Mouse (Mus musculus): ENCODE measurements around the gene Odf3l2.

The Odf3l2 gene

DNA sequence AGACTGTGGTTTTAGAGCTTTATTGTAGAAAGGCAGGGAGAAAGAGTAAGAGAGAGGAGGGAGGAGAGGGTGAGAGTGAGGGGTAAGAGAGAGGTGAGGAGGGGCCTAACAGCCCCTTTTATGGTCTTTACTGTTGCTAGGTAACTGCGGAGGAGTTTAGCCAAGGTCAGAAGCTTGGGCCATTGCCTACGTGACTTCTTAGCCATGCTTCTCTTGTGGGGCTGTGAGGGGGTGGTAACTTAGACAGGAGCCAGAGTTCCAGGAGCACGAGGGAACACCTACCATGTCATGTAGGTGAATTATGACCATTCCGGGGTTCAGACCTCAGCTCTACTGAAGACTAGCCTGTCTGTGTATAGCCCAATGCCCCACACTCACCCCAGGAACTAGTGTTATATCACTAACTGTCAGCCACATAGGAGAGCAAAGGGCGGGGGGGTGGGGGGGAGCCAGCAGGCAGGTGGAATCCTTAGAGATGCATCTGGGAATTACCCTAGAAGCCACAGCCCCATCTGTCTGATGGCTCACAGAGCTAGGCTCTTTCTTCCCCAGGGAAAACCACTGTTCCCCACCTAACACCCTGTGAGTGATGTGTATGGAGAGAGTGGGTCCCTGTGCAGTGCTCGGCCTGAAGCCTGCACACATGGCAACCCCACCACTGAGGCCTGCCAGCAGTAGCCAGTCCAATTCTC, 26.0 kb upstream of the Odf3l2 start:
- no peak for ATAC-seq (ENCODE audit: low TSS enrichment)

DNA sequence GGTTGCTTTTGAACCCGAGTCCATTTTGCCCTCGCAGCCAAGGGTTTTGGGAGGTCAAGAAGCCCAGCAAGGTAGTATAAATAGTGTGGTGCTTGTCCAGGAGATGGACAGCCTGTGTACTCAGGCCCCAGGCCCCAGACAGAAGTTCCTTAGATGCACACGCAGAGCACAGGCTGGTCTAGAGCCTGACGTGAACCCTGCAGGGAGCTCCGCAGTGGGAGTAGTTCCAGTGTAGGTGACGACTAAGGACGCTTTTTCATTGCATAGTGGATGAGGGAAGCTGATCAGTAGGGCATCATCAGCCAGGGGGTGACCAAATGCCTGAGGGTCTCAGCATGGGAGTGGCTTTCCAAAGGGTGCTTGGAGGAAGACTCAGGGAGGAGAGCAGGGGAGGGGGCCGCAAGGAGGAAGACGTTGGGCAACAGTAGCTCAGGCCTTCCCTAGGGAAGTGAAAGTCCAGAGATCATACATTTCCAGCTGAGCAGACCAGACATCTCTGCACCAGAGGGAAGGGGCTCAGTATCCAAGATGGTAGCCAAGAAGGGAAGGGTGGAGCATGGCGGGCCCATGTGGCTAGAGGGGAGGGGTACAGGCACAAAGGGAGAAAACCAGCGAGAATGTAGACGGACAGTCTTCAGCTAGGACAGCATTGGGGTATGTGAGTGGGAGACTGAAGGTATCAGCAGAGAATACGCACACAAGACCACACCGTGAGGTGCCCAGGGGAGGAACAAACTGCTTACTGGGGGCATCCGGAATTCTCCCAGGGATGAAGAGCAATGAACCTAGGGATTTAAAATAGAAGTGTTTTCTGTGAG, 24.7 kb upstream of the Odf3l2 start:
- peak; percentile 5; the same call in 1 of the 2 replicates for ATAC-seq (ENCODE audit: low TSS enrichment)

DNA sequence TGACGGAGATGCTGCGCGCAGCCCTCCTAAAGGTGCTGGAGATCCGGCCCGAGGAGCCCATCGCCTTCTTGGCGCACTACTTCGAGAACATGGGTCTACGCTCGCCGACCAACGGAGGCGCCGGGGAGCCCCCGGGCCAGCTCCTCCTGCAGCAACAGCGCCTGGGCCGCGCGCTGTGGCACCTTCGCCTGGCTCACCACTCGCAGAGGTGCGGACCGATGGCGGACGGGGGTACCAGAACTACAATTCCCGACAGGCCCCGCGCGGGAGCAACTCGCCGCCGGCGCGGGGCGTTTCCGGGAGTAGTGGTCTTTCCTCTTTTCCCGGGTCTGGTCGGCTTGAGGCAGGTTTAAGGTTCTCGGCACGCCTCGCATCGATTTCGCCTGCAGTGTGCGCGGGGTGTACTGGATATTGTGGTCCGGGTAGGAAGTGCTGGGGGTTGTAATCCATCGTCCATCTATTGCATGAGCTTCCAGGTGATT, 24.1 kb upstream of the Odf3l2 start:
- peak; percentile 54 for ATAC-seq (ENCODE audit: low TSS enrichment)

DNA sequence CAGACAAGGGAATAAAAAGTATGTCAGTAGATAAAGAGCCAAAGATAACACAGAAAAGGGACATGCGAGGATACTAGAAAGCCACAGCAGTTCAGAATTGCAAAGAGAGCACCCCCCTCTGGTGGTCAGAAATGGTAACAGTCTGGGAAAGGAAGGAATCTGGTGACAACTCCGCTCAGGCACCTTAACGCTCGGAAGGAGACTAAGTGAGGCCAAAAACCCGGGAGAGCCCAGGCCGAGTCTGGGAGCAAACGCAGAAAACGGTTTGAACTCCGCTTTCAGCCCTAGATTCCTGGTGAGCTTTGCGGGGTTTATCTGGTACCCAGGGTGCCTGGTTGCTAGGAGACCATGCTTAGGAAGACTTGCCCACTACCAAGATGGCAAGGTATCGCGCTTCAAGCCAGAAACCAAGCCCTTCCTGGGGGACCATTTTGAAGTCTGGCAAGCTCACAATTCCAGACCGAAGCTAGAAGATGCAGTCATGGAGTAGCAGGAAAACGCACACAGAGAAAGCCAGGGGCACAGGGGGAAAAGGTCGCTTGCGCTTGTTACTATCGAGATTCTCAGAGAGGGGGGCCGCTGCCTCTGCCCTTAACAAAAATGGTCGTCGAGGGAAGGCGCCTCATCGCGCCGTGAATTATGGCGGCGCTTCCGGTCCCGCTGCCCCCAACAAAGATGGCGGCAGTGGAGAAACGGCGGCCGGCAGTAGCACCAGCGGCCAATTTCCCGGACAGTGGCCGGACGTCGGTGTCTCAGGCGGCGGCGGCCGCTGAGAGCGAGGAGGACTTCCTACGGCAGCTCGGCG, 23.4 kb upstream of the Odf3l2 start, which contains the start of gene Tpgs1:
TSS of gene Tpgs1 (plus strand) at position 599 of the 805 bp plus-strand sequence.
- peak; percentile 80 for ATAC-seq (ENCODE audit: low TSS enrichment)

DNA sequence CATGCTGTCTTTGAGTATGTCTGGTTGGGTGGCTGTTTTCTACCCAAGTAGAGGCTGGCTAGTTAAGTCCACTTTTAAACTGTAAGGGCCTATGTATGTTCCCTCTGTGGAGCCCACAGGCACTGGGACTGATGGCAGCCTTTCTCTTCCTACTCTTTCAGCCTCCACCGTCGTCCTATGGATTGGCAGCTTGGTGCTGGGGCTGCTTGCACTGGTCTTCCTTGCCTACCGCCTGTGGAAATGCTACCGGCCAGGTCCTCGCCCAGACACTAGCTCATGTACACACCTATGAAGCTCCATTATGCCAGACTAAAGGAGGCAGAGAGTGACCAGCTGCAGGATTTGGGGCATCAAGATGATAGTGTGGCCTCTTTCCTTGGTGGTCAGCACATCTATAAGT, 22.5 kb upstream of the Odf3l2 start:
- no peak for ATAC-seq (ENCODE audit: low TSS enrichment)

DNA sequence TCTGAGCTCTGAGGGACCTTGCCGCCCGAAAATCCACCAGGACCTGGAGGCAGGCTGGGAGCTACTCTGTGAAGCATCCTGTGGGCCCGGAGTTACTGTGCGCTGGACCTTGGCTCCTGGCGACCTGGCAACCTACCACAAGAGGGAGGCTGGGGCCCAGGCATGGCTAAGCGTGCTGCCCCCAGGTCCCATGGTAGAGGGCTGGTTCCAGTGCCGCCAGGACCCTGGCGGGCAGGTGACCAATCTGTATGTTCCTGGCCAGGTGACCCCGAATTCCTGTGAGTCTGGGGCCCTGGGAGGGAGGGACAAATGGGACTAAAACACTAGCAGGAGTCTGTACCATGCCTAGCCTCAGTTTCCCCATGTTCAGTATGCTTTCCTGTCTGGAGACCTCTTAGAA, 21.0 kb upstream of the Odf3l2 start:
- no peak for ATAC-seq (ENCODE audit: low TSS enrichment)

DNA sequence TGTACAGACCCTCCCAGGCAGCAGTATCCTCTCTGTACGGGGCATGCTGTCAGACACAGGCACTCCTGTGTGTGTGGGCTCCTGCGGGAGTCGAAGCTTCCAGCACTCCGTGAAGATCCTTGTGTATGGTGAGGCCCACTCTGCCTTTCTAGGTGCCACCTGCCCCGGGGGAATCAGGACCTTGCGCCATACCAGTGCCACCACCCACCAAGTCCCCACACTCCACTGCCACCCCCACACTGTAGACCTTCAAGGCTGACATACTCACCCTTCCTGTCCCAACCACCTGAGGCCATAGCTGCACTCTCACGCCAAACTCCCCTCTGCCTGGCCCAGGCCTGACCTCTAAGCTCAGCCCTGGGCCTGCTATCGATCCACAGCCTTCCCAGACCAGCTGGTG, 19.5 kb upstream of the Odf3l2 start:
- no peak for ATAC-seq (ENCODE audit: low TSS enrichment)

DNA sequence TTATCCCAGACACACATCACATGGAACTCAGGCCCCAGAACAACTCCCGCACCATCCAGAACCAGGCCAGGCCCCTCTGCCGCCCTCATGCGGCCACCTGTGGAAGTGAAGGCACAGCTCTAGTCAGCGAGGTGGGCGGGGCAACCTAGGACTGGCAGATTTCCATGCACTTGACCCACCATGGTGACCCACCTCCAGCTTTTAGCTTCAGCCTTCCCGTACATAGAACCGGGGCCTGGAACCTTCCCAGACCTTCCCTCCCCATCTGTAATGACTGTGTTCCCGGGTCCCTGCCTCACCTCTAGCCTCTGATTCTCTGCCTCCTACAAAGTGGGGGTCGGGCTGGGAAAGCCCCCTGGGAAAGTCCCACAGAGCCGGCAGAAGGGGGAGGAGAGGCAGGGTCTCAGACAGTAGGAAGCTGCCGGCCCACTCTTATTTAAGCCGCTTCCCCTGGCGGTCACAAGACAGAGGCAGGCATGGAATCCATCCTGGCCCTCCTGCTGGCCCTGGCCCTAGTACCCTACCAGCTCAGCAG, 18.7 kb upstream of the Odf3l2 start, which contains the start of gene Madcam1:
TSS of gene Madcam1 (plus strand) at position 429 of the 535 bp plus-strand sequence.
- ATAC-seq (ENCODE audit: low TSS enrichment): no peak

DNA sequence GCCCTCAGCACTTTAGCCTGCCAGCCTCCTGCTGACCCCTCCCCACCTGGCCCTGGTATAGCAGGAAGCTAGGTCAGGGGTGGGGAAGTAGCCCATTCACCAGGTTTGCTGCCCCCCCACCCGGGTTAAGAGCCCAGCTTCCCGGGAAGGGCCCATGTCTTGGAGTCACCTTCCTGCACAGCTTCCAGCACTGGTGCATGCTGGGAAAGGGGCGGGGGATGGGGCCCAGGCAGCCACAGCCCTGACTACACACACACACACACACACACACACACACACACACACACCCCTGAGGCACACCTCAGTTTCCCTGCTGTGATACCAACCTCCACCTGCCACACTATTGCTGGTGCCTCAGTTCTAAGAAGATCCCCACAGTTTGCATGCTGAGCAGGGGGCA, 16.3 kb upstream of the Odf3l2 start:
- no peak for ATAC-seq (ENCODE audit: low TSS enrichment)

DNA sequence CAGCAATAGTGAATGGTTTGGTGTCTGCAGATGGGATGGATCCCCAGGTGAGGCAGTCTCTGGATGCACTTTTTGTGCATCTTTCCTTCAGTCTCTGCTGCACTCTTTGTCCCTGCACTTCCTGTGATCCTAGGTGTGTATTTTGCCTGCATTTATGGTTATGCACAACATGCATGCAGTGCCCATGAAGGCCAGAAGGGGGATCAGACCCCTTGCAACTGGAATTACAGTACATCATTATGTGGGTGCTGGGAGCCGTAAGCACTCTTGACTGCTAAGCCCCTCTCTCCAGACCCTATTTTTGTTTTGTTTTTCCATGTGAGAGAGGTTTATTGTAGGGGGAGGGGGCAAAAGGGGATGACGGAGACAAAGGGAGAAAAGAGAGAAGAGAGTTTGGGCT, 14.8 kb upstream of the Odf3l2 start:
- ATAC-seq (ENCODE audit: low TSS enrichment): no peak

DNA sequence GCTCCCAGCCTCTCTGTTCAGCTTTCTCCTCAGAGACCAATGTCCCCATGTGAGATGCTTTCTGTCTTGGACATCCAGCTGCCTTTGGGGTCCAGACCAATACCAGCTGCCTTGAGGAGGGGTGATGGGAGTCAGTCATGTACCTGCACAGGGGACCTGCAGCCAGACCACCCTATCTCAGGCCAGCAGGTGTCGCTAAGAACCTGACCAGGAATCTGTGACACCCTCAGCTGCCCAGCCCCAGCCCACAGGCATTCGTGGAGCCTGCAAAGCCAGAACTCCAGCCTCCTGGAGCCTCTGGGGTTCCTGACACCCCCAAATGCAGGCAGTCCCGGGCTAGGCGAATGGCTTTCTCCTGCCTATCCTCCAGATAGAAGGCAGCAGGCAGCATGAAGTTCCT, 13.3 kb upstream of the Odf3l2 start:
- no peak for ATAC-seq (ENCODE audit: low TSS enrichment)

DNA sequence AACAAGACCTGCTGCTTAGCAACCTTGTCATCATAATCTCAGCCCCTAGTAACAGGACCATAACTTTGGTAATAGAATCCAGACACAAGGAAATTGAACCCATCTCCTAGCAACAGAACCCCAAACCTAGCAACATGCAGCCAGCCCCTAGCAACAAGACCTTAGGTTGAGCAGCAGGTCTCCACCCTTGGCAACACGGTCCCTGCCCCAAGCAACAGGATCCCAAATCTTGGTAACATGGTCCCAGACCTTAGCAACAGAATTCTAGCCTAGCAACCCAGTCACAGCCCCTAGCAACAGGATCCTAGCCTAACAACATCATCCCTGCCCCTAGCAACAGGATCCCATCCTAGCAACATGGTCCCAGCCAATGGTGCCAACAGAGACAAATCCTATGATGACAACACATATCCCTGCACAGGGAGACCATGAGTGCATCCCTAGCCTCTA, 9.4 kb upstream of the Odf3l2 start:
- peak; percentile 44 for ATAC-seq (ENCODE audit: low TSS enrichment)

DNA sequence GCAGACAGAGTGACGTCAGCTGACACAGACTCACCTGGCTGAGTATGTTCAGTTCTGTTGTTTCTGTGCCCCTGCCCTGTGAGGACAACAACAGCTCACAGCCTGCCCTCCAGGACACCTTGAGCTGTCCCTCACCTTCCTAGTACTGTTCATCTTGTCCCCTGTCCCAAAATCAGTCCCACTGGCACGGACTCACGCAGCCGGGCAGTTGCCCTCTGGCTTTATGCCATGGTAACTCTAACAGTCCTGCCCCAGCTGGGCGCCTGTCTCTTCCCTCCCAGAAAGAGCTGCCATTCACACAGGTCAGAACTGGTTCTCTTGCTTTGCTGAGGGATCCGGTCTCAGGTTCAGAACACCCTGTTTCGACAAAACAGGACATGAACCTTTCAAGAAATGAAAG, 7.3 kb upstream of the Odf3l2 start:
- ATAC-seq (ENCODE audit: low TSS enrichment): no peak

DNA sequence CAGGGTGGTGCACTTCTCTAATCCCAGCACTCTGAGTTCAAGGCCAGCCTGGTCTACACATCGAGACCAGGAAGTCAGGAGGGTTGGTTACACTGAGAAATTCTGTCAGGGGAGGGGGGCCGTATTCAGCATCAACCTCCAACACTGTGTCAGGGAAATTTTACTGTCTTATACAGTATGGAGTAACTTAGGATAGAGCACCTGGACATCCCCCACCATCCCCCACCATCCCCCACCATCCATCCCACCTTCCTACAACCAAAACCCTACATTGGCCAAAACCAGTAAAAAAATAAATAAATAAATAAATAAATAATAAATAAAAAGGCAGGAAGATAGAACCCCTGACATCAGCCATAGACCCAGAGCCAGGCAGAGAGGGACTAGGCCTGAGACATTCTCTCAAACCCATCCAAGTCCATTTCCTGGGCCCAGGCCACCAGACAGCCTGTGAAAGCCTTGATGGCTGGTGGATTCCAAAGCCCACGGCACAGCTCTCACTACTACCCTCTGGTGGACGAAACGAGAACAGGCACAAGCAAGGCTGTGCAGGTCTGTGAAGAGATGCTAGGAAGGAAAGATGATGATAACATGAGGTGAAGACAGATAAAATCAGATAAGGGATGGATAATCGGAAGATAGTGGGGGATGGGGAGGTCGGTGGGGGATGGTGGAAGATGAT, 3.7 kb upstream of the Odf3l2 start:
- ATAC-seq (ENCODE audit: low TSS enrichment): peak; percentile 78; the same call in 1 of the 2 replicates

DNA sequence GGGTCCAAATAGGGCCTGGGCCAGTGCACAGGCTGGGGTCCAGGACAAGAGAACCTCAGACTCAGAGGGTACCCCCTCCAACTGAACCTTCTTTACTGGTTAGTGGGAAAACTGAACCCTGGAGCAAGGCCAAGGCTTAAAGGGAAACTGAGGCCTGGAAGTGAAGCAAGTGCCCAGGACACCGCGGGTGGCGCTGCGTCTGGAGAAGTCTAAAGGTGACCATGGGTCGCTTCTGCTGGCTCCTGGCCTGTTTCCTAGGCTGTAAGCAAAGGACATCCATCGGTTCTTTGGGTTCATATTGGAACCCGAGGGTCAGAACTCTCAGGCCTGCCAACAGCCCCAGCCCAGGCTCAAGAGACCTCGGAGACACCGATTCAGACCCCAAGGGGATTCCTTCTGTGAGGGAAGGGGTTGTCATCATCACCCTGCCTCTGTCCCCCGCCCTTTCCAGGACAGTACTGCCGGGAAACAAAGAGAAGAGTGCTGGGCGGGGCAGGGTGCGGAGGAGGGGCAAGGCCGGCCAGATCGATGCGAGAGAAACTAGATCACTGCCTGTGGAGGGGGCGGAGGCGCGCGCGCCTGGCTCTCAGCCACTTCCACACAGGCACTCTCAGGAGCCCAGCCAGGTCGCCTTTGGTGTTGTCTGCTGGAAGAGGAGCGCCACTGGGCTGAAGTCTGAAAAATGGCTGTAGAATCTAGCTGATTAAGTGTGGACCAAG, 6.9 kb downstream of the Odf3l2 start:
- peak; percentile 36 for ATAC-seq (ENCODE audit: low TSS enrichment)

DNA sequence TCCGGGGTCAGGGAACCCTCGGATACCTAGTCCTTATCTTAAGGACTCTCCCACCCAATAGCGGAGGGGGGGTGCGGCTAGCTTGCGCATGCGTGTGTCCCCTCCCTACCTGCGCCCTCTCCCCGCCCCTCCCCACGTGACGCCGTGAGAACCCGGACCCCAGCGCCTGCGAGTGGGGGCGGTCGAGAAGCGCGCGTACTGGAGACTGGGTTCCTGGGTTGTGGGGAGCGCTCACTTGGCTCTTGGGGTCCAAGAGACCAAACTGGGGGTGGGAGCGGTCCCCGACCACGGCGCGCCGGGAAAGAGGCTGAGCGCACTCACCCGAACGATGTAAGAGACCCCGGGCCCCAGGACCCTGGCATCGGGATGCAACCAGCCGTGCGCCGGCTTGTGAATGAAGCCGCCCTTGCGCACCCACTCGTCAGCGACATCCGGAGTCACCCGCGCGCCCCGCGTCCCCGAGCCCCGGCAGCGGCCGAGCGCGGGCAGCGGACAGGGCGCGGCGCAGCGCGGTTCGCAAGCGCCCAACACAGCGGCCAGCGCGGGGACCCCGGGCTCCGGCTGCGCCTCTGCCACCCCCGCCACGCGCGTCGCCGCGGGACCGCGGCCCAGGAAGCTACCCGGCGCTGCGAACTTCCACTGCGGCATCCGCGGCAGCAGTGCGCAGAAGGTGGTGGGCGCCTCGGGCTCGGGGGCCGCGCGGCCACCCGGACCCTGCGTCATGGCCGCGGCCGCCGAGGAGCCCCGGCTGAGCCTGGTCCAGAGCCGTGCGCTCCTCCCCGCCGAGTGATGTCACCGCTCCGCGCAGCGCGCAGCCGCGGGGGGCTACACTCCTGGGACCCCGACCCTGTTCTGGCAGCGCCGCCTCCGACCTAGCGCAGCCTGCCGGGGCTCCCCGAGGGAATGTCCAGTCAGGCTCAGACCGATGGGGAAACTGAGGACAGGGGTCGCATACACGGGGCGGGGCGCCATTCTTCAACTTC, 8.1 kb downstream of the Odf3l2 start, which contains the start of gene Shc2:
TSS of gene Shc2 (minus strand) at position 791 of the 983 bp plus-strand sequence.
- ATAC-seq (ENCODE audit: low TSS enrichment): peak; percentile 53

DNA sequence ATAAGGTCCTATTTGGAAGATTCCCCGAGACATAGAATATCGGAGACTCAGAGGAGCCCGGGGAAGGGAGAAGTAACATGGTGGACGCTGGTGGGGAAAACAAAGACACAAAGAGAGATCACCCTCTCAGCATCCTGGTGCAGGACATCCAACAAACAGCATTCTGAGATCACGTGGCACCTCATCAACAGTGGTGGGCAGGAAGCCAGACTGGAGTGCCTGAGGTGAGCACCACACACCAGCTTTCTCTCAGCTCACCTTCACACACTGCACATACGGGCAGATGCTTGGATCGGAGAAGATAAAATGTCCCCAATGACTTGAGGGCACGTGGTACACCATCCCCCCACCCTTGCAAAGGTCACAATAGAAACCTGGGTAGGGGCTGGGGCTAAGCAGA, 9.3 kb downstream of the Odf3l2 start:
- no peak for ATAC-seq (ENCODE audit: low TSS enrichment)

DNA sequence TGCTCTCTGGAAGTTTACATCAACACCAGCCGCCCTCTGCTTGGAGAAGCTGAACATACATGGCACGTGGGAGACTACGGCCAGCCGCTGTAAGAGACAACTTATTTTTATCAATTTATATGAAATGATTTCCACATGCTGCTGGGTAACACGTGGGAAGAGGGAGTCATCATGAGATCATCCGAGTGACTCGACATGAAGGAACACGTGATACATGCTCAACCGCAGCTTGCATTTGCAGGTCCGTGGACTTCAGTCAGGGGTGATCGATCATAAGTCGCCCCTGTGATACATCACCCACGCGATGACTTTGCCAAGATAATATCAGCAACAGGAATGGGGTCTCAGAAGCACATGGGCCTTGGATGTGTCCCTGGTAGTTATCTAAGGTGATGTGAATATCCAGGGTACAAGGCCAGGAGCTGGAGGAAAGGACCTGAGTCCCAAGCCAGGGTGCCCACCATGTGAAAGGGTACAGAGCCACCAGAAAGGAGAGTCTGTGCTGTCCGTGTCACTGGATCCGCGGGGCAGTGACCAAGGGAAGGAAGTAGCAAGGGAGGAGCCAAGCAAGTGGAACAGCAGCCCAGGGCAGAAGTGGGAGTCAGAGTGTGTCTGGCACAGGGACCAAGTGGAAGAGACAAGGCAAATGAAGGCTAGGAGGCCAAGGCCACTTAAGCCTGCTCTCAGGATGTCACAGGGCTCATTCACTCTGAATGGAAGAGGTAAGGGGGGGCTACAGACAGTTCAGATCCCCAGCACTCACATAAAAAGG, 12.3 kb downstream of the Odf3l2 start:
- no peak for ATAC-seq (ENCODE audit: low TSS enrichment)

Data from frontal cortex, adult (tissue).